Mouse (Mus musculus) cerebellum, adult 18-20 months (tissue): ENCODE measurements around the gene Lhfpl5.
"Not testable (repeated sequence)": the region's sequence is repeated elsewhere in the genome, so short reads cannot be mapped to it uniquely, and the experiment has no call there.

Experiments
- DNase-seq, 2 experiments: peaks; one replicate each; pipeline ENCODE4 v3.0.0; 2021

The Lhfpl5 gene

DNA sequence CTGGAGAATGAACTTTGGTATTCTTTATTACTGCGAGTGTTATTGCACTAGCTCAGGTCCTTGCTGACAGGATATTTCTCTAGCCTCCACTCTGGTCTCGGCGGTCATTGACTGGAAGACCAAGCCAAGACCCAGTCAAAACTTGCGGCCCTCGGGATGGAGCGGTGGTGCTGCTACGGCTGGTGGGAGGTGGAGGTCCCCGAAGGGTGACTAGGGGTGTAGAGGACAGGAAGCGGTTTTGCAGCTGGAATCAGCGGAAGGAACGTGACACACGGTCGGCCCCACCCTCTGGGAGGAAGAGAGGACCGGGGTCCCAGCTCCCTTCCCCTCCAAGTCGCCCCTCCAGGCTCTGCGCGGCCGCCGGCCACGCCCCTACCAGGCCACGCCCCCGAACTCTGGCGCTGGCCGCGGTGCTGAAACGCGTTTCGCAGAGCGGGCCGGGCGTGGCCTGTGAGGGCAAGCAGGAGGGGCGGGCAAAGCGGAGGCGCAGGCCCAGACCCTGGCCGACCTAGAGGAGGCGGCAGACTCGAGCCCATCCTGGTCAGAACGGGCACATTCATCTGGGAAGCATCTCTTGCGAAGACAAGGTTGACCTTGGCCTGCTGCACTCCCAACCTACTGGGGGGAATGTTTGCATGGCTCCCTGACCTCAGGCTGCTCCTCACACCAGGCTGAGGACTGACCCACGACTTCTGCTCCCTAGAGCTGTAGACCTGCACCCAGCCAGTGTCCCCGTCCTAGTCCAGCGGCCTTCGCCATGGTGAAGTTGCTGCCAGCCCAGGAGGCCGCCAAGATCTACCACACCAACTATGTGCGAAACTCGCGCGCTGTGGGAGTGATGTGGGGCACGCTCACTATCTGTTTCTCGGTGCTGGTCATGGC, at the start of gene Lhfpl5:
TSS of gene Lhfpl5 (plus strand) at position 398 of the 882 bp plus-strand sequence.
- peak; percentile 29 to 43 for DNase-seq

DNA sequence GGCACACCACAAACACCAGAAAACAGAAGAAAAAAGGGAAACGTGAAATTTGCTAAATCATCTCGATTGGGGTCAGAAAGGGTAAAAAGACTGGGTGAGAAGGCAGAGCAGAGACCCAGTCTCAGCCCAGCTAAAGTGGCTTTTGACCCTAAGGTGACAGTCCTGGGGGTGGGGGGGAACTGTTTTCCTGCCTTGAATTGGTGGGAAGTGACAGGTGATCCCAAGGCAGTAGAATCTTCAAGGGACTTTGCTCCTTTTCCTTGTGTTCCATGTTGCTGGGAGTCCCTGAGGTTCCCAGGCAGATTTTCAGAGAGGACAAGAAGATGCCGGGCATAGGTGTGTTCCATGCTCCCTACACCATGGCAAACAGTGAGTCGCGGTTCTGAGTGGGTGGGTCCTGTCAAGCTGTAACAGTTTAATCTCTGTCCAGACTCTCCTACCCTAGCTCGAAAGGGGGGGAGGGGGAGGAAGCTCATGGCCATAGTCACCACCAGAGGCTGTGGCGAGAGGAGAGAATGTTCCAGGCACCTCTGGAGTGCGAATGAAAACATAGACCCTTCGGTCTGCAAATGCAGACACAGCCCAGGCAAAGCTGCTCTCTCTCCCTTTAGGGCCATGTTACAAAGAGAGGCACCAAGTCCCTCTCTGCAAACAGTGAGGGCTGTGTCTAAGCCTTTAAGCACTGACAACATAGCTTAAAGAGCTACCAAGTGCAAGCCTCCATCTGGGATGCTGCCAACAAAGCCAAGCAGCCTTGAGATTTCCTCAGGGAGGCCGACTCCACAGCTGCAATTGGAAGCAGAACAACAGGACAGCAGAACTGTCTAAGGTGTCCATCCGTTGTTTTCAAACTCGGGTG, 48.0 kb upstream of the Lhfpl5 start:
- DNase-seq = peak in 1 of 2 experiments; percentile 5

DNA sequence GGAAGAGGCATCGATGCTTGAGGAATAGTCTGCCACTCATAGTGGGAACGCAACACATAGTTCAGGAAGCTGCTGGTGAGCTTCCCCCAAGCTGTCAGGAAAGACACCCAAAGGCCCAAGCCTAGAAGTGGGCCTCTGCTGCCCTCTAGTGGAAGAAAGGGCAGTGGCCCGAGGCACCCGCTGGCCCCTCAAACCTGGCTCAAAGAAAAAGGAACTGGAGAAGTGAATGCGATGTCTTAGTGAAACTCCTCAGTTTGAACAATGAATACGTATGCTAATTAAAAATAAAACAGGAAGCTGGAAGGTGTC, 47.4 kb upstream of the Lhfpl5 start:
- peak; percentile 81 to 89 for DNase-seq

DNA sequence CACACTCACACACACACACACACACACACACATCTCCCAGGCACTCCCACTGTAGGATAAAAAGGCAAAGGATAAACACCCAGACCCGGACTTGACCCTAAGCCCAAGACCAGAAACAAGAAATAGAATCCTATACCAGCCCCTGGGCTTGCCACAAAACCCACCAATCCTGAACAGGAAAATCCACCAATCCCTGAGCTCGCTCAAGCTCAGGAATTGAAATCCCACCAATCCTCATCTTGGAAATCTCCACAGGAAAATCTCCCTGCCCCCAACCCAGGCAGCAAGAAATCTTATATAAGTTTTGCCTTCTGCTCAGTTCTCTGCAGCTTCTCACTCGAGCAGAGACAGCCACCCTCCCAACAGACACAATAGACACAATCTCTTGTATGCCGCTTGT, 46.3 kb upstream of the Lhfpl5 start:
- DNase-seq = no peak

DNA sequence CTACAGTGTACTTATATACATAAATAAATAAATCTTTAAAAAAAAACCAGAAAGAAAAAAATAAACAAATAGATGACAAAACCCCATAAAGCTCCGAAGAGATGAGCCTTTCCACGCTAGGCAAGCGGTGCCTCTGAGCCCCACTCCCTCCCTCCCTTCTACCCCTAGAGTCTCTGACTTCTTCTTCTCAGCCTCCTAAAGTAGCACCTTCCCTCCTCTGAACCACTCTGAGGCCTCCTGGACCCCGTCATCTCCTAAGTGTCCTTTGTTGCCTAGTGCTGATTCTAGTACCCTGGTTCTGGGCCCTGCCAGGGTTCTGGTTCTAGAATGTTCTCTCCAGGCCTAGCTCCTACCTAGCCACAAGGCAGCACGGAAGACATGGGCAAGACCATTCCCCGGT, 44.9 kb upstream of the Lhfpl5 start, which contains the start of gene Armc12:
TSS of gene Armc12 (plus strand) at position 301 of the 400 bp plus-strand sequence.
- no peak for DNase-seq

DNA sequence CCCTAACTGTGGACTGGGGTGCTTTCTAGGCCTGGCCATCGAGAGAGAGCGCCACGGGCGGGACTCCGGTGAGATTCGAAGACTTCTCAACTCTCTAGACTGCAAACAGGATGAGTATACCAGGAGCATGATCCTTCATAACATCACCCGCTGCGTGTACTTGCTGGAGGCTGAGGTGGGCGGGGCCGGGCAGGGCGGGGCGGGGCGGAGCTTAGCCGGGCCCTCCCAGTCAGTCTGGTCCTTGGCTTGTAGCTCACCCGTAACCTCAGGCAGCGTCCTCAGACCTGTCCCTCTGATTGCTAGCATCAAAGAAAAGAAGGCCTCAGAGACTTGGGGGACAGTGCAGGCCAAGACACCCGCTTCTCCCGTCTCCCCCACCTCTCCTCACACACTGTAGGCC, 43.5 kb upstream of the Lhfpl5 start:
- DNase-seq = no peak

DNA sequence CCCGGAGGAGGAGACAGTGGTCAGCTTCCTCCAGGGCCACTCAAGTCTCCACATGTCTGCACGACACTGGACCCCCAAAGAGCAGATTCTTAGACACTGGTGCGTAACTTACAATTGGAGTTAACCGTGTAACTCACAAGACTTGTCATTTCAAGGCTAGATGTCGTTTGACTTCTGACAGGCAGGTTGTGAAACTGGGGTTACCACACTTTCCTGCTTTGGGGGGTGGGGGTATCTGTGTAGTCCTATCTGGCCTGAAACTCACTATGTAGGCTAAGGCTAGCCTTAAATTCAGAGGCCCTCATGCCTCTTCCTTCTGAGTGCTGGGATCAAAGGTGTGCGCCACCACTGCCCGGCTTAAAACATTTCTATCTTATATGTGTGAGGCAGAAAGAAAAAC, 42.9 kb upstream of the Lhfpl5 start:
- no peak for DNase-seq

DNA sequence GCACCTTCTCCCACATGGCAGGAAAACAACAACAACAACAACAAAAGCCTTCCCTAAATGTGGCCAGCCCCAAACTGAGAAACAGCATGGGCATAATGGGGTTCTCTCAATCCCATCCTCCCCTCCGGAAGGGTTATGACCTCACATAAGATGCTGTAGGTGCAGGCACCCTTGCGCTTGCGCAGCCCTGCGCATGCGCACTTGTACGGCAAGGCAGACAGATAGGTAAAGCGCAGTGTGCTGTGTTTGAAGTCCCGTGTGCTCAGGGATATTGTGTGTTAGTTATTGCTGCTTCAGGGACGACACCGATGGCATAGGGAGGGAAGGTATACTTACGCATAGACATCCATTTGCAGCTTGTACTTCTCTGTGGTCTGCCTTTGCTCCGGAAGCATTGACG, 42.1 kb upstream of the Lhfpl5 start:
- no peak for DNase-seq

DNA sequence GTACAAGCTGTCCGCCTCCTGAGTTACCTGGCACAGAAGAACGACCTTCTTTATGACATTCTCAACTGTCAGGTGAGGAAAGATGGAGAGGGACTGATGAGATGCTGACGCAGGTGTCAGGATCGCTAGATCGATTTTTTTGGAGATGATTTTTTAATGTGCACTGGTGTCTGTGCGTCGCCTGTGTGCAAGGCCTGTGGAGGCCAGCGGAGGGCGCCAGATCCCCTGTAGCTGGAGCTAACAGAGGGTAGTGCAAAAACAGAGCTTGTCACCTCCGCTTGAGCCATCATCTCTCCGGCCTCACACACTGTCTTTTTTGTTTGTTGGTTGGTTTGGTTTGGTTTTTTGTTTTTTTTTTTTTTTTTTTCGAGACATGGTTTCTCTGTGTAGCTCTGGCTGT, 37.6 kb upstream of the Lhfpl5 start:
- DNase-seq = no peak

DNA sequence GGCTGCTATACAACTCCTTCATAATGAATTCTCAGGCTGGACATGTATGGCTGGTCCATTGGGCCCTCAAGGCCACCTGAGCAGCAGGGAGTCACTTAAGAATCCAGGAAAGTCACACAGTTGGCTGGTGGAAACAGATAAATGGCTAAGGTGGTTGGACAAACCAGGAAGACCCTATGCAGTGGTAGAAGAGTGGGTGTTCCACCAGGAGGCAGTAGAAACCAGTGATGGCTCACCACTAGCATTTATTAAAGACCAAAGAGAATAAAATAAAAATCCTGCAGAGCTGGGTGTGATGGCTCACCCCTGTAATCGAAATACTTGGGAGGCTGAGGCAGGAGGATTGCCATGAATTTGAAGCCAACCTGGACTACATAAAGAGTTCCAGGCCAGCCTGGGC, 28.5 kb upstream of the Lhfpl5 start:
- DNase-seq = no peak

DNA sequence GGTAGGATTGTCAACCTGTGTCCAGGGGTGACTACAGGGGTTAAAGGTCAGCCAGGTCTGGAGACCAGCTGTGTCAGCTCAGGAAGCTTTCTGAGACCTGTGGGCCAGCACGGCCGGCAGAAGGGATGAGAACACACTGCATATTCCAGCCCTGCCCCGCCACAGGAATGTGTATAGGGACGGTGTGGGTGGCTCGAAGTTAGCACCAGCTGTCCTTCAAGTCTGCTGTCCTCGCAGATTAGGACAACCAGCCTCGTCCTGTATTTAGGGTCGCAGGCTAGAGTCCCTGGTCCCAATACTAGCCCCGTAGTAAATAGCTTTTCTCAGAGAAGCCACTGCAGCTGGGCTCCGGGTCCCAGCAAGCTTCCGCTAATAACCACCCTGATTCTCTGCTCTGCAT, 26.9 kb upstream of the Lhfpl5 start:
- no peak for DNase-seq

DNA sequence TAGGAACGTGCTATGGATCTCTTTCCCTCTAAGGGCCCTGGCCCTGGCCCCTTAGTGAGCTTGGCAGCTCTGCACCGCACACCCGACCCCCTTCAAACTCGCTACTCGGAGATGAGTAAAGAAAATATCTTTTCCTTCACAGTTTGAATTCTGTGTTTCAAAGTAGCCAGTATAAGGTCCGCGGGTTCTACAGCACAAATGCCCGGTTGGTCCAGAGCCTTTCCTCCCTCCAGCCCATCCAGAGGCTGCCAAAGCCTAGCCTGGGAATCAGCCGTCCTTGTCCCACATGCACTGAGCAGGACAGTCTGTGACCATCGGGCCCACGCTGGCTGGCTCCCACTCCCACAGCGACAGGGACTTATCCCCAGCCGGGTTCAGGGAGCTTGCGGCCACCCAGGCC, 26.3 kb upstream of the Lhfpl5 start, which contains the start of gene Clpsl2:
TSS of gene Clpsl2 (plus strand) at position 301 of the 400 bp plus-strand sequence.
- no peak for DNase-seq

DNA sequence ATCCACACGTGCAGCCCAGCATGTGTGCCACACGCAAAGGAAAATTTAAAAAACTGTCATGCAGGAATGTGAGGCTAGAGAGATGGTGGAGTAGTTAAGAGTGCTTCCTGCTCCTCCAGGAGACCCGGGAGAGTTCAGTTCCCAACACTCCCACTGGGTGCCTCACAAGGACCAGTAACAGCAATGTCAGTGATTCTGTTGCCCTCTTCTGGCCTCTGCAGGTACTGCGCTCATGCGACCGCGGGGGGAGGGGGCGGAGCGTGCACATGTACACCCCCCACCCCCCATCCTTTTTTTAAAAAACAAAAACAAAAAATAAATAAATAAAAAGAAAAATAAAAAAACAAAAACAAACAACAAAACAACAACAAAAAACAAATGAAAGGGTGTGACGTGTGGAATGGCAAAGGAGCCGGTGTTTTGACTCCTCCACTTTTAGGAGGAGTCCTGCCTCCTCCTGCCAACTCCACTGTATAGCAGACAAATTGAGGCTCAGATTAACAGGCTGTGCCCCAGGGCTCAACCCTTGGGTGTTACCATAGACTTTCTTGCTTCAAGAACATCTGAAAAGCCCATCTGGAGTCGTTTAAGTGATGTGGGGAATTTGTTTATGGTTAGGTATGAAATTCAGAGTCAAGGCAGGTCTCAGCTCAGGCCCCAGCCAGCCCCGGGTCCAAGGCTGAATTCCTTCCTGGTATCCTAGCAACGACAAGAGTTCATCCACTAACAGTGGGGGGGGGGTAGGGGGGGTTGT, 22.2 kb upstream of the Lhfpl5 start:
- peak; percentile 59 to 63 for DNase-seq

DNA sequence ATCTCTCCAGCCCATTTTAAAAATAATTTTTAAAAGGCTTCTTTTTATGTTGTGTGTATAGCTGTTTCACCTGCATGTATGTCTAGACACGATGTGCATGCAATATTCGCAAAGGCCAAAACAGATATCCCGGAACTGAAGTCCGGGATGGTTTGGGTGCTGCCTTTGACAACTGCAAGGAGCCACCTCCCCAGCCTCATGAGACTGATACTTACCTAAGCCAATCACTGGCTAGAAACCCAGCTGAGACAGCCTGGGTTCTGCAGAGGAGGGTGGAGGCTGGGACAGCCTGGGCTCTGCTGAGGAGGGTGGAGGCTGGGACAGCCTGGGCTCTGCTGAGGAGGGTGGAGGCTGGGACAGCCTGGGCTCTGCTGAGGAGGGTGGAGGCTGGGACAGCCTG, 21.4 kb upstream of the Lhfpl5 start:
- not testable (repeated sequence) for DNase-seq

DNA sequence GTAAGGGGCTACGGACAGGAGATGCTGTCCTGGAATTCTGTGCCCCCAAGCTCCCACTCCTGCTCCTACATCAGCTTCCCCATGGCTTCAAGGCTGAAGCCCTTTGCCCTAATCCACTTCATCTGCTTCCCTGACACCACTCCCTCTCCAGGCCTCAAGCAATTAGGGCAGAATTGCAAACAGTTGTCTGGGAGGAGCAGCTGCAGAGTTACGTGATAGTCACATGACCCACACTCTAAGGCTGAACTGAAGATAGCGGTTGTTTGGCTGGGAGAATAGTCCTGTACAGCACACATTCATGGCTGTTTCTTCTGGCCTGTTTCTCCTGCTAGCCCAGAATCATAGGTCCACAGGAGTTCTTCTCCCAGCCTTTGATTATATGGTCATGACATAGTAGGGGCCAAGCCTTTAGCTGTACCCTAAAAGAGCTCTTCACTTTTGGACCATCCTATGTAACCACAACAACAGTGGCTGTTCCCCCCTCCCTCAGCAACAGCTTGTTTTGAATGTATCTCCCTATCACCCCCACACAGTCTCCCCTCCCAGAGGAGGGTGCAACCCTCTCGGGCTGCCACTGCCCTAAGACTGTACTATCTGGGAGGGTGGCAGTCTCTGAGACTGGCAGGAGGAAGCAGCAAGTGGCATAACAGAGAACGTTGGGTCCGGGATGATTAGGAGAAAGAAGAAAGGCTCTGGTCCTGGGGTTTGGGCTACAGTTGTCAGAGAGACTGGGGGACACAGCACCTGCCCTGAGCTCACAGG, 18.6 kb upstream of the Lhfpl5 start:
- no peak for DNase-seq

DNA sequence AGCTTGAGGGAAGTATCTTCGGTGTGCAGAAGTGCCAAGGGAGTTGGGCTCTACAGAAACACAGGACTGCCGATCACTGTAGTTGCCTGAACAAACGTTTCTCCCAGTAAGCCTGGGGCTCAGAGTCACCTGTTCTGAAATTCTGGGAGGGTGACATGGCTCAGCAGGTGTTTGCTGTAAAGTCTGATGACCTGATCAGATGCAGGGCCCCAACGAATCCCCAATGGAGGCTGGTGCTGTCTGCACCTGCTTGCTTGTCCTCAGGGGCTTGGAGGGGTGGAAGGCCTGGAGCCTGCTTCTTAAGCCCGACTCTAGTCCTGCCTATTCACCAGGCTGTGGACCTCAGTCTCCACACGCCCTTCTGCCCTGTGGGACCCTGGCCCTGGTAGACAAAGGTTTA, 17.7 kb upstream of the Lhfpl5 start:
- no peak for DNase-seq

DNA sequence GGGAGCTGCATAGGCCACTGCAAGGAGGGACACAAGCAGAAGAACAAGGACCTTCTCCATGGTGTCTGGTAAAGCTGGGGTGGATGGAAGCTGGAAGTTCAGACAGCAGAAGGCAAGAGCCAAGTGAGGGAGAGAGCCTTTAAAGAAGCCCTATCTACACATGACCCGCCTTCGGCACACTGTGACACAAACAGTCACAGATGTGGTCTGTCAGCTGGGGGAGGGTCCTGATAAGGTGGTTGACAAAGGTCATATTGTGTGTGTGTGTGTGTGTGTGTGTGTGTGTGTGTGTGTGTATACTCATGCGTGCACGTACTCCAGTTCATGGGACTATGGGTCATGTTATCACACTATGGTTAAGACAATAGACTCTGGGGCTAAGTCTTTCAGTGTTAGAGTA, 14.8 kb upstream of the Lhfpl5 start, which contains the start of gene Clps:
TSS of gene Clps (minus strand) at position 169 of the 400 bp plus-strand sequence.
- no peak for DNase-seq

DNA sequence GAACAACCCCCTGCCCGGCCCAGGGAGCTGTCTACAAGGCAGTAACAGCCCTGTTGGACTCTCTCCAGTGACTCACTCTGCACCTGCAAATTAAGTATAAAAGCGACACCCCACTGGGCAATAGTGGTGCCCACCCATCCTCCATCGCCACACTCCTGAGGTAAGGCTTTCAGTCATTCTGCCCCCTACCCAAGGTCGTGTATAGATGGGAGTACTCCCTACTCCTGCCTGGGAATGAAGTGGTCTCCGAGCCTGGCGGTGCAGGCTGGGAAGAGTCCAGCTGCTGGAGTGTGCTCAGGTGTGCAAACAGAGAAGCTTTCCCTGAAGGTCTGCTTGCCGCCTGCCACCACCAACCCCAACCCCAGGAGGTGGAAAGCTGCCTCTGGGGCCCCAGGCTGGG, 13.8 kb upstream of the Lhfpl5 start:
- DNase-seq = no peak

DNA sequence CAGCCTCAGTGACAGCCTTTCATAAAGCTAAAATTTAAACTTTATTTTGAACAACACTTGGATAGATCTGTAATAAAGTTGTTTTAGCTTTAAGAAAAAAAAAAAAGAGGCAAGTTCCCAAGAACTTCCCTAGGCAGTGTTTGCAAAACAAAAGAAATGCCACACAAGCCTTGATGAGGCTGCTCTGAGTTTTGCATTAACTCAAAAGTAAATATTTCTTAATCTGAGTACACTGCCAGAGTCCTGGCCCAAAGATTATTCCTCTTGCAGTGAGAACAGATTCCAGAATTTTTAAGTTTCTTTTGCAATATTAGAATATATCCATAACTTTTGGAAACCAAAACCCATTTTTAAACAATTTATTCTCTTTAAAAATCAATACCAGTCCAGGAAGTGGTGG, 10.3 kb upstream of the Lhfpl5 start:
- no peak for DNase-seq

DNA sequence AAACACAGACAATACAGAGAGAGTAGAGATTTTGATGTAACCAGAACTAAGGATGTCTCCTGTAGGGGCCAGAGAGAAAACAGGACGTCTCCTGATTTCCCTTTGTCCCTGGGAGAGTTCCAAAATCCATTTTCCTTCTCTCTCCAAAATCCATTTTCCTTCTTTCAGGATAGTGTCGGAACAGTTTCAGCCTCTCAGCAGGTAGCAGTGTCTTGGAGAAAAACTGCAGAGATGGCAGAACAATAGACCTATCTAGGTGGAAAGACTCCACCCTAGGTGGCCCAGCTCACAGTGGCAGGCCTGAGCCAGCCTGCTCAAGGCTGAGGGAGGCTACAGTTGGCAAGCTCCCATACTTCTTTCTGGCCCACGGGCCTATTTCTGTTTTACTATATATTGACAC, 7.9 kb upstream of the Lhfpl5 start:
- no peak for DNase-seq

DNA sequence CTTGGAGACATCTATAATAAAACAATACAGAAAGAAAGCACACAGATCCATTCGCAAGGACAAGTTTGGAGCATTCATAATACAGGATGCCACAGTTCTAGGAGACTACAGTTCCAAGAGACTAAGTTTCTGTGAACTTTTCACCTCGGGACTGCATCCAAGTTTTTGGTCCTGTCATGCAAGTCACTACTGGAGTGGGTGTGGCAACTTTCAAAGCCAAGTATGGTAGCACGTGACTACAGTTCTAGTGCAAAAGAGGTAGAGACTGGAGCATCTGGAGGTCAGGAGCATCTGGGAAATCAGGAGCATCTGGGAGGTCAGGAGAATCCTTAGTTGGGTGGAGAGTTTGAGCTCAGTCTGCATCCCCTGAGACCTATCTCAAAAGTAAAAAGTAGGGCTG, 3.6 kb upstream of the Lhfpl5 start:
- no peak for DNase-seq

DNA sequence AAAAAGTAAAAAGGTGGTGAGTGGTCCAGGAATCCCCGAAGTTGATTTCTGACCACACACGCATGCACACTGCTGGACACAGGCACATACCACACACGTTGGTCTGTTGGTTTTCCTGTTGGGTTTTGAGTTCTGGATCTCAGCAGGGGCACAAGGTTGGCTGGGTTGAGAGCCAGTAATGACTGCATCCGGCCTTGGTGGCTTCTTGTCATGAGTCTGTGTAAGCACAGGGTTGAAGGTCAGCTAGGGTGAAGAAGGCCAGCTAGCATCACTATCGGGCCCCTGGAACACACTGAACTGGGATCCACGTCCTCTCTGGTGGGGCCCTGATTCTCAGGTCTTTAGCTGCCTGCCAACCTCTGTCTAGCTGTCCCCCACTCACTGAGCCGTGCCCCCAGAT, 2.9 kb upstream of the Lhfpl5 start:
- no peak for DNase-seq
